Comparison of ENCODE assay signal across 8 mouse cellular contexts in genomic region chr2:168590168-168590551, GRCm38 (mm10). TPM values are rescaled to one million over a fixed set of nuclear protein-coding genes. Genes with fewer than 3 reads are reported as not detected.
DNase-seq lines count a peak whose midpoint lies in the region; ATAC-seq and TF ChIP-seq lines count a peak whose summit lies in the region.

No protein-coding gene starts in this region.

- peaks cover 20% of the 10 kb centered on the region for H3K4me1 ChIP-seq in embryonic facial prominence, embryonic 15.5 days
- H3K4me1 ChIP-seq in hindbrain, embryonic 12.5 days: peaks cover 19% of the 10 kb centered on the region
- H3K4me1 ChIP-seq in limb, embryonic 15.5 days: peaks cover 40% of the 10 kb centered on the region
- H3K4me1 ChIP-seq in midbrain, embryonic 14.5 days (ENCODE audit: control insufficient read depth, insufficient read depth, low read length): peaks cover 23% of the 10 kb centered on the region

- H3K9me3 ChIP-seq in embryonic facial prominence, embryonic 15.5 days (replicated peaks): no peaks in the 10 kb centered on the region
- no peaks in the 10 kb centered on the region for H3K9me3 ChIP-seq in hindbrain, embryonic 12.5 days (replicated peaks)
- H3K9me3 ChIP-seq in limb, embryonic 15.5 days: no peaks in the 10 kb centered on the region
- H3K9me3 ChIP-seq in midbrain, embryonic 14.5 days (ENCODE audit: control insufficient read depth, low read length): no peaks in the 10 kb centered on the region

- no peak for DNase-seq in layer of hippocampus, adult 2 months (ENCODE audit: low spot score in 2 of 2)
- DNase-seq in layer of hippocampus, adult 18-20 months (ENCODE audit: low spot score in 2 of 2): no peak
- no peak for DNase-seq in midbrain, embryonic 14.5 days
- DNase-seq in thymus, postnatal 0 days (ENCODE audit: low spot score): peak; percentile 72
- DNase-seq in layer of hippocampus, postnatal 14 days (ENCODE audit: low spot score in 2 of 2): no peak

- peaks cover 33% of the 10 kb centered on the region for H3K27me3 ChIP-seq in embryonic facial prominence, embryonic 15.5 days
- H3K27me3 ChIP-seq in hindbrain, embryonic 12.5 days: peaks cover 45% of the 10 kb centered on the region
- H3K27me3 ChIP-seq in limb, embryonic 15.5 days: peaks cover 37% of the 10 kb centered on the region
- H3K27me3 ChIP-seq in midbrain, embryonic 14.5 days (ENCODE audit: control insufficient read depth, insufficient read depth, low read length): peaks cover 16% of the 10 kb centered on the region

- TF ChIP-seq CTCF in layer of hippocampus, adult 2 months (conservative IDR thresholded peaks at IDR 0.05): no peak

- H3K36me3 ChIP-seq in embryonic facial prominence, embryonic 15.5 days: no peaks in the 10 kb centered on the region
- no peaks in the 10 kb centered on the region for H3K36me3 ChIP-seq in hindbrain, embryonic 12.5 days
- H3K36me3 ChIP-seq in limb, embryonic 15.5 days: no peaks in the 10 kb centered on the region
- H3K36me3 ChIP-seq in midbrain, embryonic 14.5 days (ENCODE audit: control insufficient read depth, insufficient read depth, low read length): no peaks in the 10 kb centered on the region

- H3K4me2 ChIP-seq in embryonic facial prominence, embryonic 15.5 days (replicated peaks): peak overlapping the region; percentile 70
- H3K4me2 ChIP-seq in hindbrain, embryonic 12.5 days (replicated peaks): peak overlapping the region; percentile 69
- H3K4me2 ChIP-seq in limb, embryonic 15.5 days: peak overlapping the region; percentile 72
- peak overlapping the region; percentile 59 for H3K4me2 ChIP-seq in midbrain, embryonic 14.5 days (ENCODE audit: low read length)

- peak overlapping the region; percentile 31 for H3K4me3 ChIP-seq in layer of hippocampus, adult 2 months
- peak overlapping the region; percentile 42 for H3K4me3 ChIP-seq in embryonic facial prominence, embryonic 15.5 days (replicated peaks)
- peak overlapping the region; percentile 37 for H3K4me3 ChIP-seq in hindbrain, embryonic 12.5 days
- peak overlapping the region; percentile 38 for H3K4me3 ChIP-seq in limb, embryonic 15.5 days
- H3K4me3 ChIP-seq in midbrain, embryonic 14.5 days (replicated peaks; ENCODE audit: low read depth, low read length): peak overlapping the region; percentile 28

- peak; percentile 65; the same call in 1 of the 2 replicates for ATAC-seq in embryonic facial prominence, embryonic 15.5 days (ENCODE audit: insufficient number of reproducible peaks, low FRiP score, low TSS enrichment, low read depth)
- 0 out of 2 replicates have a peak, but pooled peaks have one; percentile 6 for ATAC-seq in hindbrain, embryonic 12.5 days (ENCODE audit: low FRiP score)
- ATAC-seq in limb, embryonic 15.5 days (ENCODE audit: insufficient number of reproducible peaks, low FRiP score, low TSS enrichment, low read depth): 0 out of 2 replicates have a peak, but pooled peaks have one; percentile 26
- ATAC-seq in midbrain, embryonic 14.5 days (ENCODE audit: low FRiP score, low TSS enrichment): no peak

- 5% methylated on average over 37 of the region's 38 CpGs for WGBS in embryonic facial prominence, embryonic 15.5 days
- under 1% methylated on average over 17 of the region's 38 CpGs for whole genome bisulfite sequencing in hindbrain, embryonic 12.5 days
- 4% methylated on average over 34 of the region's 38 CpGs for WGBS in limb, embryonic 15.5 days
- 2% methylated on average over 36 of the region's 38 CpGs for WGBS in midbrain, embryonic 14.5 days

- H3K9ac ChIP-seq in embryonic facial prominence, embryonic 15.5 days: 0 out of 2 replicates have a peak overlapping the region, but pooled peaks have one; percentile 15
- peak overlapping the region; percentile 51; the same call in 1 of the 2 replicates for H3K9ac ChIP-seq in hindbrain, embryonic 12.5 days
- no peak overlapping the region for H3K9ac ChIP-seq in limb, embryonic 15.5 days
- no peak overlapping the region for H3K9ac ChIP-seq in midbrain, embryonic 14.5 days (replicated peaks; ENCODE audit: low read length)

- peak overlapping the region; percentile 25; the same call in 1 of the 2 replicates for H3K27ac ChIP-seq in layer of hippocampus, adult 2 months
- H3K27ac ChIP-seq in embryonic facial prominence, embryonic 15.5 days (replicated peaks): no peak overlapping the region; the same call in 1 of the 2 replicates
- H3K27ac ChIP-seq in hindbrain, embryonic 12.5 days: no peak overlapping the region
- H3K27ac ChIP-seq in limb, embryonic 15.5 days: no peak overlapping the region
- H3K27ac ChIP-seq in midbrain, embryonic 14.5 days (replicated peaks; ENCODE audit: low read depth, low read length): no peak overlapping the region

RNA-seq across cellular contexts. Expression of gene Nfatc2, which starts 11.3 kb away (rescaled TPM):
- total RNA-seq in layer of hippocampus, adult 2 months (2021): 10 to 100 TPM; 19.7 to 20.1 TPM
- total RNA-seq in layer of hippocampus, adult 18-20 months (2021): 10 to 100 TPM; 18.3 to 18.6 TPM
- 5.8 and 6.9 TPM in 2 replicates for polyA plus RNA-seq in embryonic facial prominence, embryonic 15.5 days (2015; fragmentation: Nextera tagmentation; extraction: Ambion mirVana)
- 2.2 and 2.4 TPM in 2 replicates for polyA plus RNA-seq in hindbrain, embryonic 12.5 days (2016; fragmentation: Nextera tagmentation; extraction: Ambion mirVana)
- 6.2 and 8.9 TPM in 2 replicates for polyA plus RNA-seq in limb, embryonic 15.5 days (2015; fragmentation: Nextera tagmentation; extraction: Ambion mirVana)
- polyA plus RNA-seq in midbrain, embryonic 14.5 days (2014; fragmentation: Nextera tagmentation; extraction: Ambion mirVana): 2.5 and 2.6 TPM in 2 replicates
- polyA plus RNA-seq in thymus, postnatal 0 days (2015; fragmentation: Nextera tagmentation; extraction: Ambion mirVana): 3.1 and 4.0 TPM in 2 replicates
- total RNA-seq in layer of hippocampus, postnatal 14 days (2021): 10 to 100 TPM; 20.0 to 21.8 TPM

Comparison
In these comparisons a context has a peak if more than half of its experiments do, and no peak if none do; other contexts are left out.
1. H3K9ac ChIP-seq: peak in embryonic facial prominence, embryonic 15.5 days (single experiment) and hindbrain, embryonic 12.5 days (single experiment); none in limb, embryonic 15.5 days (single experiment) and midbrain, embryonic 14.5 days (single experiment).
2. Peak in every context shown above with its lines, with median percentiles within 50 percentile points of each other: H3K4me3 ChIP-seq and H3K4me2 ChIP-seq.